Mouse (Mus musculus) midbrain, postnatal 0 days (tissue): ENCODE results near the gene Kdm5b. TPM values are rescaled to one million over a fixed set of nuclear protein-coding genes. Genes with fewer than 3 reads are reported as not detected.

Experiments used
- ATAC-seq: fragments of 200-750 bp; cut with Nextera tagmentation; 2 replicates; pipeline ENCODE4 v1.8.0; 2017; ENCODE audit warnings: moderate number of reproducible peaks, mild to moderate bottlenecking, moderate TSS enrichment, moderate library complexity; ENCODE audit not compliant: low FRiP score
- DNase-seq: peaks from one replicate; pipeline ENCODE4 v3.0.0-alpha.2; 2015; ENCODE audit warnings: low spot score
- H3K27ac ChIP-seq: fragments of 300-500 bp; sonication (generic); 2 replicates; pipeline ENCODE4 v1.5.1; 2014; ENCODE audit warnings: low read depth, mild to moderate bottlenecking, low read length, mixed read lengths
- H3K27me3 ChIP-seq: fragments of 300-500 bp; sonication (generic); 2 replicates; pipeline ENCODE4 v1.6.1; 2014; ENCODE audit warnings: low read length, control low read depth, mixed read lengths; ENCODE audit not compliant: insufficient read depth
- H3K36me3 ChIP-seq: fragments of 300-500 bp; sonication (generic); 2 replicates; pipeline ENCODE4 v1.6.1; 2014; ENCODE audit warnings: low read length, control low read depth, mixed read lengths; ENCODE audit not compliant: insufficient read depth
- H3K4me1 ChIP-seq: fragments of 300-500 bp; sonication (generic); 2 replicates; pipeline ENCODE4 v1.6.1; 2014; ENCODE audit warnings: mild to moderate bottlenecking, control low read depth, antibody characterized with exemption, low read length, mixed read lengths; ENCODE audit not compliant: insufficient read depth
- H3K4me2 ChIP-seq: fragments of 300-500 bp; sonication (generic); 2 replicates; pipeline ENCODE4 v1.6.1; 2014; ENCODE audit warnings: low read depth, mild to moderate bottlenecking, low read length, mixed read lengths; ENCODE audit not compliant: poor library complexity, severe bottlenecking
- H3K4me3 ChIP-seq: fragments of 300-500 bp; sonication (generic); 2 replicates; pipeline ENCODE4 v1.5.1; 2014; ENCODE audit warnings: low read depth, mild to moderate bottlenecking, low read length, moderate library complexity
- H3K9ac ChIP-seq: fragments of 300-500 bp; sonication (generic); replicated peaks from 2 replicates; pipeline ENCODE4 v1.6.1; 2014; ENCODE audit warnings: mild to moderate bottlenecking, low read length, moderate library complexity, mixed read lengths; ENCODE audit not compliant: poor library complexity, severe bottlenecking
- H3K9me3 ChIP-seq: fragments of 300-500 bp; sonication (generic); 2 replicates; pipeline ENCODE4 v1.6.1; 2016; ENCODE audit warnings: low read length, control low read depth
- CTCF ChIP-seq: IDR thresholded peaks from 2 replicates; pipeline ENCODE4 v1.5.1; 2016; ENCODE audit warnings: antibody characterized with exemption, mild to moderate bottlenecking
- WGBS: fragments of 180-500 bp; shearing (Covaris S2); extraction: QIAGEN DNeasy Blood & Tissue Kit; methylation state at CpG from one replicate; pipeline ENCODE4 v1.1.7; 2014; 5-methylcytosine and 5-hydroxymethylcytosine counted together
- polyA plus RNA-seq: library from polyadenylated mRNA; unstranded; fragments of >200 nt; fragmentation: Nextera tagmentation; extraction: Ambion mirVana; gene quantifications from 2 replicates; pipeline ENCODE4 v1.2.1, GENCODE M21; 2015
- total RNA-seq: library from RNA; depleted of rRNA; stranded (reverse); fragments of >200 nt; gene quantifications from 2 replicates; pipeline ENCODE4 v1.2.3, GENCODE M21; 2014

The Kdm5b gene
- total and polyA plus RNA-seq, 2 experiments from 2014 or later: 43.7 to 65.9 TPM

- DNase-seq: no peak
- no peaks in the 10 kb centered on the region for H3K36me3 ChIP-seq
- H3K9ac ChIP-seq: peak overlapping the region; percentile 48; the same call in 1 of the 2 replicates
- no peak overlapping the region for H3K27ac ChIP-seq
- peak overlapping the region; percentile 57 for H3K4me2 ChIP-seq
- 2% methylated on average over 25 of the region's 28 CpGs for WGBS
- peaks cover 3% of the 10 kb centered on the region; the same call in 1 of the 2 replicates for H3K4me1 ChIP-seq
- no peaks in the 10 kb centered on the region for H3K9me3 ChIP-seq
- peak overlapping the region; percentile 36 for H3K4me3 ChIP-seq
- no peak for TF ChIP-seq CTCF
- no peak for ATAC-seq
- H3K27me3 ChIP-seq: peaks cover 34% of the 10 kb centered on the region
Measured at GRCm38 (mm10) chr1:134646963-134647282, 87.0 kb downstream of the Kdm5b start.

DNA sequence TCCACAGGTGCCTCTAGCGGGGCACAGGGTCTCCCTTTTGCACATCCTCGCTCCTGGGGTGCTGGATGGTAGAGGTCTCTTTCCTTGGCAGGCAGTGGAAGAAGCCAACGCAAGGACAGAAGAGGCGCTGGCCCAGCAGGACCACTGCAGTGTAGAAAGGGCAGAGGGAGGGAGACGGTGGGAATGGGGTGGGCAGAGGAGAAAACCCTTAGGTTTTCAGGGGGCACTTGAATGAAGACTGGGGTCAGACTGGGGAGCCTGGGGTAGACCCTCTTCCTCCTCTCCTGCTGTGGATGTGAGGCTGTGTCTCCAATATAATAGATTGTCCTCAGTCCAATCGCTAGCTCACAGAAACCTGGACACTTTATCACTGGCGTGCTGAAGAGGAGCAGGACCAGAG, 87.6 kb downstream of the Kdm5b start:
- no peak overlapping the region for H3K9ac ChIP-seq
- H3K27ac ChIP-seq: no peak overlapping the region
- no peaks in the 10 kb centered on the region for H3K9me3 ChIP-seq
- peaks cover 5% of the 10 kb centered on the region; the same call in 1 of the 2 replicates for H3K4me1 ChIP-seq
- DNase-seq: no peak
- ATAC-seq: no peak
- H3K27me3 ChIP-seq: peaks cover 34% of the 10 kb centered on the region
- no peak overlapping the region for H3K4me3 ChIP-seq
- WGBS: 39% methylated on average over 7 of the region's 7 CpGs
- TF ChIP-seq CTCF: no peak
- H3K36me3 ChIP-seq: no peaks in the 10 kb centered on the region
- H3K4me2 ChIP-seq: no peak overlapping the region

GRCm38 (mm10) chr1:134650816-134651215, 90.8 kb downstream of the Kdm5b start:
- Histone ChIP-seq H3K4me1 (peaks cover 10% of the 10 kb centered on the region), H3K9me3 (no peaks in the 10 kb centered on the region), H3K9ac (no peak overlapping the region), H3K36me3 (no peaks in the 10 kb centered on the region), H3K4me2 (no peak overlapping the region), H3K27ac (no peak overlapping the region), H3K27me3 (peaks cover 29% of the 10 kb centered on the region), H3K4me3 (no peak overlapping the region)
- no peak for DNase-seq
- ATAC-seq: no peak
- 72% methylated on average over 5 of the region's 5 CpGs for WGBS
- no peak for TF ChIP-seq CTCF

DNA sequence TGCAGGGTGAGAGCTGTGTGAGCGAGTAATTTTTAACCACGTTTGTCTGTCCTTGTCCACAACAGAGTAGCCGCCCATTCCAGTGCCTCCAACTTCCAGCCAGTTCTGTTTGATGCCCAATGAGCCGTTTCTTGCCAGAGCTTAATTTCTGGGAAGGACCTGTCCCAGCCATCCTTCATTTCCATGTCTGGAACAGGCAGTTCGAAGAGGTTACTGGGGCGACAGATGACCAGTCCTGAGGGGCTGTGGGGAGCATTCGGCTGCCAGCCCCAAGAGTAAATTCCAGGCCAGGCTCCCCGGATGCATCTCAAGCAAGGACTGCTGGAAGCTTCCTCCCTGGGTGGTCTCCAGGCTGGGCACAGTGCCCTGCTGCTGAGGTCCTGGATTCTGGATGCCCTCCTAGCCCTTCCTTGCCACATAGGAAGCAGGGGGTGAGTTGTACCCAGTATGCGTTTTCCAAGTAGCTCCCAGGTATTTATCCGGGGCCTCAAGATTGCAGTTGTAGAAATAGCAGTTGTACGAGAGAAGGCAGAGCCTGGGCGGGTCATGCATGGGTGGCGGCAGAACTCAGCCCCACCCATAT, 91.4 kb downstream of the Kdm5b start:
- Histone ChIP-seq H3K9ac (no peak overlapping the region), H3K4me1 (peaks cover 7% of the 10 kb centered on the region; the same call in 1 of the 2 replicates), H3K9me3 (no peaks in the 10 kb centered on the region), H3K4me2 (no peak overlapping the region), H3K27me3 (peaks cover 25% of the 10 kb centered on the region), H3K27ac (no peak overlapping the region), H3K36me3 (no peaks in the 10 kb centered on the region), H3K4me3 (no peak overlapping the region)
- 39% methylated on average over 13 of the region's 13 CpGs for WGBS
- no peak for TF ChIP-seq CTCF
- DNase-seq (peak; percentile 70), ATAC-seq (peak; percentile 55)

DNA sequence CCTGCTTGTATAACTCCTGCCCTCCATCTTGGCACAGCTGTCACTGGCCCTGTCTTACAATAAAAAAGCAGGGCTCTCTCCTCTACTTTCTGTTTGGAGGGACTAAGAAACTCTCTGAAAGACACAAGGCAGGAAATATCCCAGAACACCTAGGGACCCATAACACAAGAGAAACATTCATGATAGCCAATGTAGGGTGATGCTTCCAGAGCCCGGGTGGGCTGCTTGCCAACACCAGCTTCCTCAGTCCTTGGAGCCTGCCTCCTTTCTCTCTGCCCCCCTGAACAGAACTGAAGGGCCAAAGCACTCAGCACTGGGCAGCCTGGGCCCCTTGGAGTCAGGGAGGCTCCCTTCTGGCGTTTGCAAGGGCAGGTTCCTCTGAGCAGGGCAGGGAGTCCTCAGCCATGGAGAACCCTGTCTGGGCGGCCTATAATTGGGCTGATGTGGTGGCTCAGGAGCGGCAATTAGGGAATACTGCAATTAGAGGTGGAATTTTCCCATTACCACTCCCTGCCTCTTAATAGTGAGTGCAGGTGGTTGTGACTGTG, 92.0 kb downstream of the Kdm5b start:
- no peak overlapping the region for H3K4me3 ChIP-seq
- peaks cover 21% of the 10 kb centered on the region for H3K27me3 ChIP-seq
- no peak overlapping the region for H3K9ac ChIP-seq
- no peak overlapping the region for H3K27ac ChIP-seq
- WGBS: 35% methylated on average over 4 of the region's 4 CpGs
- no peak for TF ChIP-seq CTCF
- no peaks in the 10 kb centered on the region for H3K36me3 ChIP-seq
- ATAC-seq: peak; percentile 42; the same call in 1 of the 2 replicates
- peaks cover 7% of the 10 kb centered on the region; the same call in 1 of the 2 replicates for H3K4me1 ChIP-seq
- no peak overlapping the region for H3K4me2 ChIP-seq
- no peaks in the 10 kb centered on the region for H3K9me3 ChIP-seq
- DNase-seq: peak; percentile 54

GRCm38 (mm10) chr1:134653603-134654257, 93.8 kb downstream of the Kdm5b start:
- Histone ChIP-seq H3K4me2 (no peak overlapping the region), H3K4me1 (peaks cover 7% of the 10 kb centered on the region; the same call in 1 of the 2 replicates), H3K27ac (no peak overlapping the region), H3K4me3 (no peak overlapping the region), H3K27me3 (peaks cover 8% of the 10 kb centered on the region), H3K9ac (no peak overlapping the region), H3K36me3 (no peaks in the 10 kb centered on the region), H3K9me3 (no peaks in the 10 kb centered on the region)
- WGBS: 10% methylated on average over 10 of the region's 10 CpGs
- DNase-seq: no peak
- TF ChIP-seq CTCF: 0 out of 2 replicates have a peak, but pooled peaks have one; percentile 8
- ATAC-seq: 0 out of 2 replicates have a peak, but pooled peaks have one; percentile 19
